Mouse (Mus musculus) embryonic facial prominence, embryonic 14.5 days (tissue): Measurements from ENCODE around the gene Ppp6r3. TPM values are rescaled to one million over a fixed set of nuclear protein-coding genes. Genes with fewer than 3 reads are reported as not detected.

ENCODE experiments used
- polyA plus RNA-seq: library from polyadenylated mRNA; unstranded; fragments of >200 nt; fragmentation: Nextera tagmentation; extraction: Ambion mirVana; gene quantifications from 2 replicates; pipeline ENCODE4 v1.2.1, GENCODE M21; 2014

Ppp6r3 gene
- polyA plus RNA-seq, 1 experiment from 2014 or later, result 55.5 TPM

Other genes starting within 250 kb of the Ppp6r3 start
- gene Tesmin, start 186.9 kb downstream of the Ppp6r3 start, polyA plus RNA-seq, result 0.29 and 0.35 TPM in 2 replicates
- 9.9 and 15.2 TPM in 2 replicates for gene Gal, start 161.2 kb downstream of the Ppp6r3 start, polyA plus RNA-seq
- 10.1 and 10.6 TPM in 2 replicates for gene Lrp5, start 110.8 kb upstream of the Ppp6r3 start, polyA plus RNA-seq
- 59.2 and 61.4 TPM in 2 replicates for gene 1810055G02Rik, start 132.5 kb upstream of the Ppp6r3 start, polyA plus RNA-seq
- gene Kmt5b, start 191.7 kb upstream of the Ppp6r3 start, polyA plus RNA-seq, result 25.6 and 26.3 TPM in 2 replicates